Mouse (Mus musculus): ENCODE data around the gene Socs7. TPM values are rescaled to one million over a fixed set of nuclear protein-coding genes. Genes with fewer than 3 reads are reported as not detected.

Gene Socs7
- polyA plus RNA-seq, 1 experiment from 2014 or later, result 21.7 TPM

GRCm38 (mm10) chr11:97415330-97415711 is 53.0 kb downstream of the Socs7 start, which contains the start of gene Arhgap23:
TSS of gene Arhgap23 (plus strand) at chr11:97415533.
- in situ Hi-C loops (cut with MboI; ENCODE audit: low pct_unique_long_range_greater_than_20kb), result loop anchor here (5.0 kb wide), 1 partner anchor 207 kb away; no protein-coding TSS in a partner anchor
- no peak for DNase-seq (ENCODE audit: low read depth, low spot score)
- POLR2A ChIA-PET, result no interaction called here

DNA sequence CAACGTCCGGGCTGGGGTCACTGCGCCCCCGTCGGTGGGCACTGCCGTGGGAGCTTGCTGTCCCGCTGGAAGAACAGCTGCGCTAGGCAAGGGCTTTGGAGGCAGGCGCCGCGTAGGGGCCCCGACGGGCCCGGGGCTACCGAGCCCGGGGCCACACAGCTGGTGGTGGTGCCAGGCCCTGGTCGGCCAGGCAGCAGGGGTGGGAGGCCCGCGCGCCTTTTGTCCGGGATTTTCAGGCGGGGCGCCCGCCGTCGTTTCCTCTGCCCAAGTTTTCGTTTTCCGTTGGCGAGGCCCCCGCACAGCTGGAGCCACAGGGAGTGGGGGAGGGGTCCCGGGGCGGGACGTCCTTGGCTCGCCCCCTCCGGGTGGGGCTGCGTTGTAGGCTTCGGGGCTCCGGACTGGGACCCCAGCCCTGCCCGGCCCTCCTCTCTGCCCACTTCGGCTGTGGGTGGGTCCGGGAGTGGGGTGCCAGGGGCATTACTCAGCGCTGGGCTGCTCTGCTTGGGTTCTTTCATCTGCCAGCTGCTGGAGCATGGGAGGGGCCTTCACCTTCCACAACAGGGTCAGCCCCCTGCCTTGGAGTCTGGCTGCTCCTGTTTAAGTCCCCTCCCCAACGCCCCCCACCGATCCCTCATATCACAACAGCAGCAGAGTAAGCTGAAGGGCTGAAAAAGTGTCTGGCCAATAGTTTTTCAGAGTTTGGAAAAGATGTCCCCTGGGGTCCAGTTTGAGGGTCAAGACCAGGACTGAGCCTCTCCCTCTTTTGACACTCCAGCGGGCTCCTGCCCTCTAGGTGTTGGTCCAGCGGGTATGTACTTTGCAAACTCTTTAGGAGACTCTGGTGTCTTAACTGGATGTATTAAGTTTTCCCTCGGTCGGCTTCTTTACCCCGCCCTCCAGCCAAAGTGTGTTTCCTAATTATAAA is 53.6 kb downstream of the Socs7 start:
- POLR2A ChIA-PET, result no interaction called here

More at GRCm38 (mm10) chr11:97415330-97415711, 53.0 kb downstream of the Socs7 start, which contains the start of gene Arhgap23:
- no peak for TF ChIP-seq CTCF (IDR thresholded peaks at IDR 0.05)
- peak; percentile 75 for ATAC-seq
- H3K27me3 ChIP-seq, result no peaks in the 10 kb centered on the region
- CTCF ChIA-PET, result no interaction called here

DNA sequence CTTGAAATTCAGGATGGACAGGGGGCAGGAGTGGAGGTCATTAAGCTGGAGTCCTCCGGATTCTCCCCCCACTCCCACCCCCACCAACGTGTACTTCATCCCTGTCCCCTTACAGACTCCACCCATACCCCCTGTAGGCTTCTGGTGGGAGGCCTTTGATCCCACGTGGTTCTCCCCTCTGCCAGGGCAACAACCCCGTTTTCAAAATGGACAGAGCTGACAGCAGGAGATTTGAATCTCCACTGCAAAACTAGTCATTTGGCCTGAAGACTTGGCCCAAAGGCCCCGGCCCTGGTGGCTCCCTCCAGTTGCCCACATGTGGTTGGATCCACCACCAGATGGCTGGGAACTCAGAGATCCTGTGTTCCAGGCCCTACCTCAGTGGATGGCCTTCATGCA is 54.3 kb downstream of the Socs7 start:
- in situ Hi-C loops (cut with MboI; ENCODE audit: low pct_unique_long_range_greater_than_20kb), result loop anchor here (5.0 kb wide), 1 partner anchor 206 kb away; no protein-coding TSS in a partner anchor
- TF ChIP-seq CTCF (IDR thresholded peaks at IDR 0.05), result no peak
- ChIA-PET POLR2A (no interaction called here), CTCF (no interaction called here)
- no peaks in the 10 kb centered on the region for H3K27me3 ChIP-seq
- ATAC-seq, result no peak
- DNase-seq (ENCODE audit: low read depth, low spot score), result no peak

More for the DNA sequence above, 53.6 kb downstream of the Socs7 start:
- DNase-seq (ENCODE audit: low read depth, low spot score) (no peak), ATAC-seq (peak; percentile 23)
- no peaks in the 10 kb centered on the region for H3K27me3 ChIP-seq
- CTCF ChIA-PET, result no interaction called here
- TF ChIP-seq CTCF (IDR thresholded peaks at IDR 0.05), result no peak
- in situ Hi-C loops (cut with MboI; ENCODE audit: low pct_unique_long_range_greater_than_20kb), result loop anchor here (5.0 kb wide), 1 partner anchor 206 kb away; no protein-coding TSS in a partner anchor

DNA sequence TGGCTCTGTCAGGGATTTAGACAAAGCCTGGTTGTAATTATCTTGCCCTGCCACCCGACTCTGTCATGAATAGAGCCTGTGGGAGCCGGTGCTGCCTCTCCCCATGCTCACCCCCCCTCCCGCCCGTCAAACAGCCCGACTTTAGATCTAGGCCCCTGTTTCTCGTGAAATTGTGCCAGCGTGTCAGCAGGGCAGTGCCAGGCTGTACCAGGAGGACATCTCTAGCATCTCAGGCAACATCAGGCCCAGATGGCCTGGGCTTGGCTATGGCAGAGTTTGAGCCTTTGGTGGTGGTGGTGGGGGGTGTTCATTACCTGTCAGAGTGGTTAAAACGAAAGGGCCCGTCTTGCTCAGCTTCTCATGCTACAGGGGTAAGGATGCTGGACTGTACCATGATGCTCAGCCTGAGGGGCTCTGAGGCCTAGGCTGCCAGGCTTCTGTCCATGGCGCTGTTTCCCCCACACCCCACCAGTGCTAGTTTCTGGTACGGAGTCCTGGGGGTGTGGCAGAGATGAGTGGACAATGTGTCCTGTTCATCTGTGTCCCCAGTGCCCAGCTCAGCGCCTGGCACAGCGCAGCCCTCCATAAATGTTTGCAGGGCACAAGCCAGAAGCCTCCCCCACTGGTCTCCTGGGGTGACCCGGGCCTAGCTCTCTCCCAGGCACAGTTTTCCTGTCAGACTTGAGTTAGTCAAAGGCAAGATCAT is 56.6 kb downstream of the Socs7 start:
- no peak for DNase-seq (ENCODE audit: low read depth, low spot score)
- ChIA-PET POLR2A (no interaction called here), CTCF (interaction anchor here (0.6 to 1.8 kb wide), 4 partner anchors 9 to 16 kb away, joined by 3 to 5 read pairs (median 3); no protein-coding TSS in a partner anchor)
- no peaks in the 10 kb centered on the region for H3K27me3 ChIP-seq
- in situ Hi-C loops (cut with MboI; ENCODE audit: low pct_unique_long_range_greater_than_20kb), result loop anchor here (5.0 kb wide), 1 partner anchor 203 kb away; no protein-coding TSS in a partner anchor
- no peak for TF ChIP-seq CTCF (IDR thresholded peaks at IDR 0.05)
- ATAC-seq, result no peak

- DNase-seq (ENCODE audit: low read depth, low spot score) (no peak), ATAC-seq (no peak)
- POLR2A ChIA-PET, result interaction anchor here (1.5 kb wide), 1 partner anchor 45 kb away, joined by 4 read pairs; no protein-coding TSS in a partner anchor
- H3K27me3 ChIP-seq, result no peaks in the 10 kb centered on the region
- CTCF ChIA-PET, result interaction anchor here (1.1 to 1.8 kb wide), 2 partner anchors 11 to 15 kb away, joined by 3 to 5 read pairs; no protein-coding TSS in a partner anchor
- in situ Hi-C loops (cut with MboI; ENCODE audit: low pct_unique_long_range_greater_than_20kb), result loop anchor here (5.0 kb wide), 1 partner anchor 203 kb away; no protein-coding TSS in a partner anchor
- TF ChIP-seq CTCF (IDR thresholded peaks at IDR 0.05), result no peak
These were observed 57.2 kb downstream of the Socs7 start for GRCm38 (mm10) chr11:97419540-97419900.

DNA sequence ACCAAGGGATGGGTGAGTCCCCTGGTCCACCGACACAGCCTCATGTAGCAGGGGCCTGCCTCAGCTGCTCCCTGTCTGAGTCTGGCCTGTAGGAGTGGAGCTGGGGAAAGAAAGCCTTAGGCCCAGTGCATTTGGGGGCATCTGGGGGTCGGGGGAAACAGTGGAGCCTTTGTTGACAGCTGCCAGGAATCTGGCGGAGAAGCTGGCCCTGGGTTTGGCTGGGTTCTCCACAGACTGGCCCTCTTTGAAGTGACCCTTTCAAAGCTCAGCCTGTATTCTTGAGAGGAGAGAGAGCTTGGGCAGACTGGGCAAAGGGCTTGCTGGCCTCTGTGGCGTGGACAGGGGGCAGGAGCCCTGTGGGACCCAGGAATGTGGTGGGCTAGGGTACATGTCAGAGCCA is 60.2 kb downstream of the Socs7 start:
- ChIA-PET CTCF (no interaction called here), POLR2A (no interaction called here)
- no peak for DNase-seq (ENCODE audit: low read depth, low spot score)
- ATAC-seq, result no peak
- no peak for TF ChIP-seq CTCF (IDR thresholded peaks at IDR 0.05)
- H3K27me3 ChIP-seq, result no peaks in the 10 kb centered on the region
- in situ Hi-C loops (cut with MboI; ENCODE audit: low pct_unique_long_range_greater_than_20kb), result loop anchor here (5.0 kb wide), 1 partner anchor 50 kb away; no protein-coding TSS in a partner anchor

GRCm38 (mm10) chr11:97424092-97424692 is 61.8 kb downstream of the Socs7 start:
- ChIA-PET CTCF (interaction anchor here (1.0 to 1.1 kb wide), 2 partner anchors 18 to 44 kb away, joined by 3 to 4 read pairs; no protein-coding TSS in a partner anchor), POLR2A (no interaction called here)
- no peaks in the 10 kb centered on the region for H3K27me3 ChIP-seq
- ATAC-seq (no peak), DNase-seq (ENCODE audit: low read depth, low spot score) (no peak)
- in situ Hi-C loops (cut with MboI; ENCODE audit: low pct_unique_long_range_greater_than_20kb), result loop anchor here (5.0 kb wide), 1 partner anchor 48 kb away; no protein-coding TSS in a partner anchor
- no peak for TF ChIP-seq CTCF (IDR thresholded peaks at IDR 0.05)

GRCm38 (mm10) chr11:97424802-97425201 is 62.5 kb downstream of the Socs7 start:
- POLR2A ChIA-PET, result no interaction called here
- ATAC-seq, result no peak
- TF ChIP-seq CTCF (IDR thresholded peaks at IDR 0.05), result no peak
- no peaks in the 10 kb centered on the region for H3K27me3 ChIP-seq
- in situ Hi-C loops (cut with MboI; ENCODE audit: low pct_unique_long_range_greater_than_20kb), result loop anchor here (5.0 kb wide), 1 partner anchor 47 kb away; no protein-coding TSS in a partner anchor
- DNase-seq (ENCODE audit: low read depth, low spot score), result no peak
- CTCF ChIA-PET, result interaction anchor here (1.0 kb wide), 1 partner anchor 19 kb away, joined by 4 read pairs; no protein-coding TSS in a partner anchor

GRCm38 (mm10) chr11:97427794-97428725 is 65.7 kb downstream of the Socs7 start:
- no peak for TF ChIP-seq CTCF (IDR thresholded peaks at IDR 0.05)
- ChIA-PET POLR2A (interaction anchor here (1.3 kb wide), 1 partner anchor 12 kb away, joined by 3 read pairs; no protein-coding TSS in a partner anchor), CTCF (interaction anchor here (0.7 to 2.0 kb wide), 3 partner anchors 10 to 41 kb away, joined by 3 to 10 read pairs (median 4); no protein-coding TSS in a partner anchor)
- no peak for DNase-seq (ENCODE audit: low read depth, low spot score)
- peak; percentile 83 for ATAC-seq
- in situ Hi-C loops (cut with MboI; ENCODE audit: low pct_unique_long_range_greater_than_20kb), result no loop called here
- no peaks in the 10 kb centered on the region for H3K27me3 ChIP-seq

Data from Patski (cell line).